Mouse (Mus musculus) C2C12 (cell line): Measurements from ENCODE around the gene Myom1. TPM values are rescaled to one million over a fixed set of nuclear protein-coding genes. Genes with fewer than 3 reads are reported as not detected.

ENCODE experiments used
- H3K27me3 ChIP-seq: one replicate; pipeline ENCODE4 v1.6.1; 2011; ENCODE audit not compliant: control insufficient read depth, insufficient read depth, insufficient read length
- H3K36me3 ChIP-seq: one replicate; pipeline ENCODE4 v1.6.1; 2011; ENCODE audit not compliant: control insufficient read depth, insufficient read depth
- H3K4me3 ChIP-seq: one replicate; pipeline ENCODE4 v1.5.1; 2011; ENCODE audit warnings: mild to moderate bottlenecking, control low read depth; ENCODE audit not compliant: poor library complexity, insufficient read depth, severe bottlenecking
- H3K79me2 ChIP-seq: one replicate; pipeline ENCODE4 v1.6.1; 2011; ENCODE audit not compliant: control insufficient read depth, insufficient read depth
- H3K79me3 ChIP-seq: one replicate; pipeline ENCODE4 v1.6.1; 2011; ENCODE audit warnings: low read depth, control low read depth
- H3ac ChIP-seq: one replicate; pipeline ENCODE3; 2011; ENCODE audit warnings: low read depth; ENCODE audit not compliant: control insufficient read depth, insufficient read length
- CEBPB ChIP-seq: IDR thresholded peaks from one replicate; pipeline ENCODE4 v1.6.1; 2011; ENCODE audit warnings: low read depth, mild to moderate bottlenecking, control low read depth, moderate library complexity
- CTCF ChIP-seq: IDR thresholded peaks from one replicate; pipeline ENCODE4 v1.5.1; 2011; ENCODE audit not compliant: control insufficient read depth, insufficient read depth, insufficient read length
- FOSL1 ChIP-seq: IDR thresholded peaks from one replicate; pipeline ENCODE4 v1.8.0; 2011; ENCODE audit warnings: mild to moderate bottlenecking, low read length; ENCODE audit not compliant: poor library complexity, insufficient read depth, severe bottlenecking
- MAX ChIP-seq: IDR thresholded peaks from one replicate; pipeline ENCODE4 v1.6.1; 2011; ENCODE audit warnings: mild to moderate bottlenecking, control low read depth
- MYOD1 ChIP-seq: IDR thresholded peaks from one replicate; pipeline ENCODE4 v1.6.1; 2011; ENCODE audit warnings: low read depth; ENCODE audit not compliant: control insufficient read depth, insufficient read length
- MYOG ChIP-seq: IDR thresholded peaks from one replicate; pipeline ENCODE4 v1.6.1; 2011; ENCODE audit not compliant: control insufficient read depth, insufficient read length; ENCODE audit errors: extremely low read depth
- USF1 ChIP-seq: IDR thresholded peaks from one replicate; pipeline ENCODE4 v1.6.1; 2011; ENCODE audit warnings: low read depth, mild to moderate bottlenecking, control low read depth, moderate library complexity
- polyA plus RNA-seq: library from polyadenylated mRNA; unstranded; fragments of >200 nt; fragmentation: generic; extraction: Trizol; gene quantifications from one replicate; pipeline ENCODE4 v1.2.1, GENCODE M21; 2012; ENCODE audit warnings: missing spikeins

Gene Myom1
- polyA plus RNA-seq, 1 experiment = 0.35 TPM

DNA sequence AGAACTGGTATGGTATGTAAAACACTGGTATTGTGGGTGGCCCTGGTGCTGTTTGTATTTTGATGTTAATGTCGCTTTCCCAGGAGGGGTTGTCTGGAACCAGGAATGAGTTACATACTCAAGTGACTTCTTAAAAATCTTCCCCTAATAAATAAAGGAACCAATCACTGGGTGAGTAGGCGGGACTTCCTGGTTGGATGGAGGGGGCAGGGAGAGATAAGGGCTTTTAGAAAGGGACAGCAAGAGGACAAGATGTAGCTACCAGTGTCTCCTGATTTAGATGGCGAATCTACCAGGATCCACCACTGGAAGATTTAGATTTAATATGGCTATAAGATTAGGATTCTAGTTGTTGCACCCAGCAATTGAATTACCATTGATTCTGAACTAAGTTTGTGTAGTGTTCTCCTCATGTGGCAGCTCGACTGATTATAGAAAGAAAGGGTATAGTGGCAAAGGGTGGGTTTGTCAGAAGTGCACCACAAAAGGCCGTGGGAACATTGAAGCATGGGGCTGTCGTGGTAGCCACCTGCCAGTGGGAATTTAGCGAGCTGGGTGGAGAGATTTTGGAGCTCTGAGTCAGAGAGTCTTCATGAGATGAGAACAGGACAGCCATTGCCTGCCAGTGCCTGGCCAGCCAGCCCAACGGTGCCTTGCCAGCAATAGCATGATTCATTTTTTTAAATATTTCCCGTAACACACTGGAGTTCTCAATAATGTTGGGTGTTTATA, 9.7 kb downstream of the Myom1 start:
- no peak overlapping the region for H3K4me3 ChIP-seq
- no peaks in the 10 kb centered on the region for H3K36me3 ChIP-seq
- no peaks in the 10 kb centered on the region for H3K79me2 ChIP-seq
- no peaks in the 10 kb centered on the region for H3K79me3 ChIP-seq
- no peaks in the 10 kb centered on the region for H3K27me3 ChIP-seq
- no peak overlapping the region for H3ac ChIP-seq
- TF ChIP-seq MYOG (no peak), MAX (no peak), FOSL1 (no peak), CTCF (no peak)

DNA sequence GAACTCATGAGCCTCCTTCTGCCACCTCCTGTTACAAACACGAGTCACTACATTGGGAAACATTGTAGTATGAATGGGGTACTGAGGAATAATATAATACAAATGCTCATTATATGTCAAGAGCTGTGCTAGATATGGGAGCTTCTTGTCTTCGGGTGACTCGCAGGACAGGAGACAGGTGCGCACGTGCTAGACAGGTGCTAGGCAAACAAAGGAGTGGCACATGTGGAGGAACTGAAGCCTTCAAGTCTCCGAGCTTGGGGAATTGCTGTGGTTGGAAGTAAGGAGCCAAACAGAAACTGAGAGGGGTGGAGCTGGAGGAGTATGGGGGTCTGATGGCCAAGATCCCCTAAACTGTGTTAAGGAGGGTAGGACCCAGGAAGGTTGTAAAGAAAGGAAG, 10.7 kb downstream of the Myom1 start:
- H3K36me3 ChIP-seq = no peaks in the 10 kb centered on the region
- H3K79me3 ChIP-seq = no peaks in the 10 kb centered on the region
- no peaks in the 10 kb centered on the region for H3K79me2 ChIP-seq
- H3ac ChIP-seq = no peak overlapping the region
- no peaks in the 10 kb centered on the region for H3K27me3 ChIP-seq
- TF ChIP-seq CEBPB = no peak
- no peak for TF ChIP-seq MYOG
- no peak for TF ChIP-seq MYOD1
- TF ChIP-seq MAX = no peak
- no peak for TF ChIP-seq CTCF
- no peak for TF ChIP-seq FOSL1
- no peak for TF ChIP-seq USF1
- H3K4me3 ChIP-seq = no peak overlapping the region

DNA sequence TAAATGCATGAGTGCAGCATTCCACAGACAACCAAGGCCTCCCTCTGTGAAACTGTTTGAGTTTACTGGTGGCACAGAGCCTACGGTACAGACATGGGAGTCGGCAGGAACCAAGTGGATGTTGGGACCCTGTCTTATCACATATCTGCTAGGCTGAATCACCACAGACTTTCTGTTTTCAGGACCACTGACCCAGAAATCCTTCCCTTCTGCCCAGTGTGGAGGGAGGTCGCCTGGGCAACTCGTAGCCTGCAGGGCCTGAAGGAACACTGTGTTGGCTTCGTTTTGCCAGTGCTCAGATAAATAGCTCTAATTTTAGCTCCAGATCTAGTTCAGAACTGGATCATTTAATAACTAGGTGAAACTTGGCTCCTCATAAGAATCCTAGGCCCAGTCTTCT, 12.5 kb downstream of the Myom1 start:
- TF ChIP-seq USF1 (no peak), MYOG (no peak), MYOD1 (no peak), MAX (no peak), CEBPB (no peak), FOSL1 (no peak), CTCF (no peak)
- Histone ChIP-seq H3K79me2 (no peaks in the 10 kb centered on the region), H3K27me3 (no peaks in the 10 kb centered on the region), H3K4me3 (no peak overlapping the region), H3ac (no peak overlapping the region), H3K79me3 (no peaks in the 10 kb centered on the region), H3K36me3 (no peaks in the 10 kb centered on the region)

DNA sequence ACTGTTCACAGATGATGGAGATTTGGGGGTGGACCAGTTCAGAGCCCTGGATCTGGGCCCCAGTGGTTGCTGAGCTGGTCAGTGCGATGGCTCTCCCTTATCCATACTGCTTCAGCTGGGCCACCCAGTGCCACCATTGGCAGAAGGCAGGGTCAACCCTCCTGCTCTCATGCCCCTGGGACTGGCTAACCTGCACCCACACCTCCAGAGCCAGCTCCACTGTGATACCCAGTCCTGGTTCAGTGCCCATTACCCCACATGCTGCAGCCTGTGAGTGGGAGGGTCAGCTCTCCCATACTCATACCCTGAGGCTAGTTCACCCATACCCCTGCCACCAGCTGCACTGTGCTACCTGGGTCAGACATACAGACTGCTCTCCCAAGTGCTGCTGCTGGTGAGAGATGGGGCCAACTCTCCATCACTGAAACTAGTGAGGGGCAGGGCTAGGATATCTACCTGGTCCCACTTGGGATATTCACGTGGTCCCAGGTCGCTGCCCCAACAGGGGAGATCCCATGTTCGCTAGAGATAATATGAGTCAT, 15.1 kb downstream of the Myom1 start:
- Histone ChIP-seq H3K27me3 (no peaks in the 10 kb centered on the region), H3K79me3 (no peaks in the 10 kb centered on the region), H3K79me2 (no peaks in the 10 kb centered on the region), H3K4me3 (no peak overlapping the region), H3ac (no peak overlapping the region), H3K36me3 (no peaks in the 10 kb centered on the region)
- TF ChIP-seq MYOG (no peak), USF1 (no peak), FOSL1 (no peak), CTCF (no peak), CEBPB (no peak), MAX (no peak), MYOD1 (no peak)

DNA sequence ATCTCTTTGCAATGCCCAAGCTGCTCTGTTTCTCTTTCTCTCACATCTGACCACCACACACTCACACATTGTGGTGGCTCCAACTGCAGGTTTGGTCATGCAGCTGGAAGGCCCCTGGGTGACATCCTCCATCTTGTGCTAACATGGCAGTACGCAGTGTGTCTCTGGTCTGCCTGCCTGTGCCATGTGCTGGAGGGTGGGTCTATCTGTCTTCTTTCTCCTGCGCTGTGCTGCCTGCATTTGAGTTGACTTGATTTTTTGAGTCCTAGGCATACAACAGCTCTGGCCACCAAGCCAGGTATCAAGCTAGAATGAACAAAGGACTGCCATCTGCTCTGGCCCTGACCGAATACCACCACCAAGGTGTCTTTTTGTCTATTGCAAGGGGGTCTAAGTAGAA, 15.7 kb downstream of the Myom1 start:
- Histone ChIP-seq H3ac (no peak overlapping the region), H3K36me3 (no peaks in the 10 kb centered on the region), H3K79me2 (no peaks in the 10 kb centered on the region), H3K79me3 (no peaks in the 10 kb centered on the region), H3K4me3 (no peak overlapping the region), H3K27me3 (no peaks in the 10 kb centered on the region)
- TF ChIP-seq CEBPB (no peak), USF1 (no peak), MYOG (no peak), FOSL1 (no peak), MAX (no peak), MYOD1 (no peak), CTCF (no peak)
